Mouse (Mus musculus) small intestine, adult 2 months (tissue): Measurements from ENCODE around the gene Cdr2. TPM values are rescaled to one million over a fixed set of nuclear protein-coding genes. Genes with fewer than 3 reads are reported as not detected.
"Not testable (repeated sequence)": the region's sequence is repeated elsewhere in the genome, so short reads cannot be mapped to it uniquely, and the experiment has no call there.

Source experiments
- H3K27ac ChIP-seq: fragments of 200-500 bp; 2 replicates; pipeline ENCODE4 v1.5.1; 2012; ENCODE audit warnings: low read depth, low read length, control low read depth, inconsistent platforms; ENCODE audit not compliant: insufficient read depth
- H3K27me3 ChIP-seq: fragments of 200-500 bp; 2 replicates; pipeline ENCODE4 v1.6.1; 2012; ENCODE audit warnings: mild to moderate bottlenecking, moderate library complexity, low read length, inconsistent platforms; ENCODE audit not compliant: control insufficient read depth, insufficient read depth
- H3K36me3 ChIP-seq: fragments of 200-500 bp; 2 replicates; pipeline ENCODE4 v1.6.1; 2012; ENCODE audit warnings: mild to moderate bottlenecking, low read length, control low read depth, inconsistent platforms; ENCODE audit not compliant: control insufficient read depth, insufficient read depth
- H3K4me1 ChIP-seq: fragments of 200-500 bp; 2 replicates; pipeline ENCODE4 v1.6.1; 2012; ENCODE audit warnings: low read length, inconsistent platforms, mixed read lengths; ENCODE audit not compliant: control insufficient read depth, insufficient read depth, insufficient read length
- H3K4me3 ChIP-seq: fragments of 200-500 bp; 2 replicates; pipeline ENCODE4 v1.5.1; 2012; ENCODE audit warnings: low read depth, mild to moderate bottlenecking, control low read depth, inconsistent platforms, low read length, moderate library complexity
- CTCF ChIP-seq: fragments of 200-500 bp; IDR thresholded peaks from 2 replicates; pipeline ENCODE4 v1.5.1; 2012; ENCODE audit warnings: low read depth, mild to moderate bottlenecking, control low read depth, inconsistent platforms, low read length, moderate library complexity, mixed read lengths; ENCODE audit not compliant: insufficient replicate concordance, insufficient read length; ENCODE audit errors: extremely low read depth
- POLR2A ChIP-seq: fragments of 200-500 bp; IDR thresholded peaks from 2 replicates; pipeline ENCODE4 v1.6.1; 2012; ENCODE audit warnings: low read depth, mild to moderate bottlenecking, control low read depth, inconsistent platforms, low read length, moderate library complexity
- WGBS: fragments of 180-500 bp; shearing (Covaris S2); methylation state at CpG from one replicate; pipeline ENCODE4 v1.1.7; 2018; 5-methylcytosine and 5-hydroxymethylcytosine counted together
- polyA plus RNA-seq: library from polyadenylated mRNA; depleted of rRNA; stranded (reverse); fragments of >200 nt; gene quantifications from 2 replicates; pipeline ENCODE4 v1.2.3, GENCODE M21; 2012

Cdr2 gene
- polyA plus RNA-seq, 1 experiment: 51.7 TPM

DNA sequence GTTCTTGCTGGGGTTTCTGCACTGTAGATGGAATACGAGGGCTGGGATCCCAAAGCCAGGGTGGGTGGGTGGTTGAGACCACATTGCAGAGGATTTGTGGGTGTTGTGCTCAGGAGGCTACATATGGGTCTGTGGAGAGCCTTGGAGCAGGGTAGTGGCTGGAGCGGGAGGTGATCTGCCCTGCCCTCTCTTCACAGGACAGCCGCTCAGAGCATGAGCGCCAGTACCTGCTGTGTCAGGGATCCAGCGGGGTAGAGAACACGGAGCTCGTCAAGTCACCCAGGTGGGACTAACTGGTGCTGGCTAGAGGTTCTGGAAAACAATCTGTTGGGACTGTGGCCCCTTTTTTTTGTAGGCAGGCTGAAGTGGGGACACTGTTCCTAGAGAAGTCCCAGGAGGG lies 49.0 kb downstream of the Cdr2 start:
- H3K27me3 ChIP-seq: no peaks in the 10 kb centered on the region
- H3K27ac ChIP-seq: no peak overlapping the region
- 90% methylated on average over 7 of the region's 7 CpGs for WGBS
- TF ChIP-seq CTCF (no peak), POLR2A (no peak)
- H3K4me3 ChIP-seq: no peak overlapping the region
- H3K4me1 ChIP-seq: no peaks in the 10 kb centered on the region
- H3K36me3 ChIP-seq: peaks cover 68% of the 10 kb centered on the region

DNA sequence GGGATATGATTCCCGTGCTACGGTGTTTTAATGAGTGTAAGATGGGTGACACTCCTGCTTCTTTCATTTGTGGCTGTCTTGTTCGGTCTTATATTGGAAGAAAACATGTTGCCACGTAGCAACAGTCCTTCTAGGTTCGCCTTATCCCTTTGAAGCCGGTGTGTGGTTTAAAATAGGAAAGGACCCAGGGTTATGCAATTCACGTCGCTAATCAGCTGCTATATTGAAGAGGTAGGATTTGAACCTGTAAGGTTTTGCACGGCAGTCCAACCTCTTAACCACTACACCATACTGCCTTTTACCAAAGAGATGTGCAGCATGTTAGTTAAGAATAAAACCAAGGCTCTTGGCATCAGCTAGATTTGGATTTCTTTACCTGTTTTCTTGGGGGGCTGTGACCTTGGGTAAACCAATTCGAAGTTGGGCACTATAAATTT lies 63.6 kb downstream of the Cdr2 start:
- 2% methylated on average over 10 of the region's 10 CpGs for WGBS
- peak overlapping the region; percentile 52 for H3K27ac ChIP-seq
- no peak for TF ChIP-seq POLR2A
- peaks cover 2% of the 10 kb centered on the region; the same call in 1 of the 2 replicates for H3K36me3 ChIP-seq
- H3K4me1 ChIP-seq: no peaks in the 10 kb centered on the region
- H3K4me3 ChIP-seq: peak overlapping the region; percentile 91
- no peaks in the 10 kb centered on the region for H3K27me3 ChIP-seq

DNA sequence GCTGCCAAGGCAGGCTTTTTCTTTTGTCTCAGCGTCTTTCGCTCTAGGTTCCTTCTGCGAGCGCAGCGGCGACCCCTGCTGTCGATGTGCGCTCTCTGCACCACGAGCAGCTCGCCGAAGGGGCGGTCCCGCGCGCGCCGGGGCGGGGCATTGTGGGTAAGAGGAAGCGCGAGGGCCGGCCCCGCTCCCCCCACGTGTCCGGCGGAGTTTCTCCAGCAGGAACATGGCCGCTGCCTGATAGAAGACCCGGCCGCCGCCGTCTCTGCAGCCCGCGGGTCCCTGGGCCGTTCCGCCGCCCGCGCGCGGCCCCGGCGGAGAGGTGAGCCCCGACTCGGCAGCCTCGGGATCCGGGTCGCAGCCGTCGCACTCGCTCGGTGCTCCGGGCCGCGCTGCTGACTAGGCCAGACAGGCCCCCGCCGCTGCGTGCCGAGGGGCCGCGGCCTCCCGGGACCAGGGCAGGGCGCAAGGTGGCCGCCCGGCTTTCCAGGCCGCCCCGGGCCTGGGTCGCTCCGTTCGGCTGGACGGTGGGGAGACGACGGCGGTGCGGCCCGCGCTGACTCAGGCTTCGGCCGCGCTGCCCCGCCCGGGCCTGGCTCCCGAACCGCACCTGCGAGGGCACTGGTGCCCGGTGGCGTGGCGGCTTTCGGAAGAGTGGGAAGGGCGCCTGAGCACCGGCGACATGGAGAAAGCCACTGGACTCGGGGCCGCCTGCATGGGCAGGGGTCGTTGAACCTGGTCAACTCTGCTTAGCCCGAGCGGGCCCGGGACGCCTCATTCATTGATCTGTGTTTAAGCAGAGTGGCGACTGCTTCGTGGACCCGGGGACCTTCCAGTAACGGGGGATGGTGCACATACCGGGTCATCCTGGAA lies 64.3 kb downstream of the Cdr2 start, which contains the start of gene Polr3e:
TSS of gene Polr3e (plus strand) at position 153 of the 870 bp plus-strand sequence.
- Histone ChIP-seq H3K36me3 (peaks cover 1% of the 10 kb centered on the region; the same call in 1 of the 2 replicates), H3K27me3 (no peaks in the 10 kb centered on the region), H3K4me1 (no peaks in the 10 kb centered on the region), H3K27ac (peak within 1 kb of the TSS; percentile 52), H3K4me3 (peak within 1 kb of the TSS; percentile 91)
- under 1% methylated on average over 99 of the region's 102 CpGs for WGBS
- TF ChIP-seq POLR2A (0 out of 2 replicates have a peak, but pooled peaks have one; percentile 14), CTCF (peak; percentile 85)

DNA sequence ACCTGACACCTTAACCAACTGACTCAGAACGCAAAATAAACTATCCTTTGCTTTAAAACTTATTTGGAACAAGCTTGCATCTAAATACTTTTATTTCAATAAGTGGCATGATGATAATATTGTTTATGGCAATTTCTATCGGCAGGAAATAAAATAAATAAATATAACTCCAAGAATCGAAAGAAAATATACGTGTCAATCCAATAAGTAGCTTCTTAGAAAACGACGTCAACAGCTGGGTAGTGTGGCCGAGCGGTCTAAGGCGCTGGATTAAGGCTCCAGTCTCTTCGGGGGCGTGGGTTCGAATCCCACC lies 64.9 kb downstream of the Cdr2 start:
- Histone ChIP-seq H3K27me3 (no peaks in the 10 kb centered on the region), H3K36me3 (no peaks in the 10 kb centered on the region), H3K4me3 (peak overlapping the region; percentile 91; the same call in 1 of the 2 replicates), H3K4me1 (no peaks in the 10 kb centered on the region), H3K27ac (no peak overlapping the region)
- 3% methylated on average over 12 of the region's 12 CpGs for WGBS
- no peak for TF ChIP-seq CTCF
- TF ChIP-seq POLR2A: no peak

DNA sequence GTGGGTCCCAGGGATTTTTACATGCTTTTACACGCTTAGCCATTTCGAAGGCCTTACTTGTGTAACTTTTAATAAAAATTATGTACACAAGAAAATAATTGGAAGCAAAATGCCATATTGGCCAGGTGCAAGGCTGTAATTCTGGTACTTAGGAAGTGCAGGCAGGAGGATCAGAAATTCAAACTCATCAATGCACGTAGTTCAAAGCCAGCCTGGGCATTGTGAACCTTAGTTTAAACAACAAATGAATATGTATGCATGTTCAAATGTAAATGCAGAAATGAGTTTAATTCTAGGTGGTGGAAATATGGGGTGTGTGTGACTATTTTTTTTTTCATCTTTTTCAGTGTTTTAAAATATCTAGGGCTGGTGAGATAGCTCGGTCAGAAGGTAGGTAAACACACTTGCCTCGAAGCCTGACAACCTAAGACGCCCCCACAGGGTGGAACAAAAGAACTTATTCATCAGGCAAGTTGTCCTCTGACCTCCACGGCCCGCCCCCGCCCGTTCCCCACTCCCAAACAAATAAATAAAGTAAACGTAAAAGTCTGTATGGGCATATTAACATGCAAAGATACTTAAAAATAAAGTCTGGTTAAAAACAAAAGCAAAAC lies 65.7 kb downstream of the Cdr2 start:
- no peaks in the 10 kb centered on the region for H3K4me1 ChIP-seq
- TF ChIP-seq CTCF (no peak), POLR2A (no peak)
- WGBS: 35% methylated on average over 11 of the region's 11 CpGs
- H3K4me3 ChIP-seq: no peak overlapping the region
- no peak overlapping the region for H3K27ac ChIP-seq
- H3K27me3 ChIP-seq: no peaks in the 10 kb centered on the region
- no peaks in the 10 kb centered on the region for H3K36me3 ChIP-seq

DNA sequence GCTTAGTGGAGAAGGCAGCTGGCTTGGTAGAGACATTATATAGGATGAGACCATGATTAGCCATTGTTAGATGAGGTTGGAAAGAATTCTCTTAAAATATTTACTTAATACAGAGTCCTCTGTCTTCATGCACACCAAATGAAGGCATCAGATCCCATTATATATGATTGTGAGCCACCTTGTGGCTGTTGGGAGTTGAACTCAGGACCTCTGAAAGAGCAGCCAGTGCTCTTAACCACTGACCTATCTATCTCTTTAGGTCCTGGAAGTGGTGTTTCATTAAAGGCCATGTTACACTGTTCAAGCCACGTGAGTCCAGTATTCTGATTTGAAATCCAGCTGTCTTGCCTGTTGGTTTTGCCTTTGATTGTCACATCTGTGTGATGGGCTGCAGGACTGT lies 68.8 kb downstream of the Cdr2 start:
- Histone ChIP-seq H3K27me3 (no peaks in the 10 kb centered on the region), H3K27ac (no peak overlapping the region), H3K4me1 (no peaks in the 10 kb centered on the region), H3K36me3 (no peaks in the 10 kb centered on the region), H3K4me3 (no peak overlapping the region)
- WGBS: 37% methylated on average over 1 of the region's 1 CpGs
- TF ChIP-seq POLR2A (no peak), CTCF (no peak)

DNA sequence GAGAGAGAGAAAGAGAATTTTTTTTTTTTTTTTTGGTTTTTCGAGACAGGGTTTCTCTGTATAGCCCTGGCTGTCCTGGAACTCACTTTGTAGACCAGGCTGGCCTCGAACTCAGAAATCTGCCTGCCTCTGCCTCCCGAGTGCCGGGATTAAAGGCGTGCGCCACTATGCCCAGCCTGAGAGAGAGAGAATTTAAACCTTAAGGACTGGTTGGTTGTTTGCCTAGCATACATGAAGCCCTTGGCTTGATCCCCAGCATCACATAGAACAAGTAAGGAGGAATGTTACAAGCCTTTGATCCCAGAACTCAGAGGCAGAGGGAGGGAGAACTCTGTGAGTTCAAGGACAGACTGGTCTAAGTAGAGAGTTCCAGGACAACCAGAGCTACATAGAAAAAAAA lies 70.8 kb downstream of the Cdr2 start:
- H3K27ac ChIP-seq, H3K27me3 ChIP-seq, H3K4me3 ChIP-seq, H3K36me3 ChIP-seq, H3K4me1 ChIP-seq: not testable (repeated sequence)
- 84% methylated on average over 6 of the region's 6 CpGs for WGBS

DNA sequence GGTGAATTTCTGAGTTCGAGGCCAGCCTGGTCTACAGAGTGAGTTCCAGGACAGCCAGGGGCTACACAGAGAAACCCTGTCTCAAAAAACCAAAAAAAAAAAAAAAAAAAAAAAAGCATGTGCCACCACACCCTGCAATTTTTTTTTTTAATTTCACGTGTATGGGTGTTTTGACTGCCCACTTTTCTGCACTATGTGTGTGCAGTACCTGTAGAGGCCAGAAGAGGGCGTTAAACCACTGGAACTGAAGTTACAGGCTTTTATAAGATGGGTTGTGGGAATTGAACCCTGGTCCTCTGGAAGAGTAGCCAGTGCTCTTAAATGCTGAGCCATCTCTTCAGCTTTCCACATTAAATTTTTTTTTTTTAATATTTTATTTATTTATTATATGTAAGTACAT lies 71.9 kb downstream of the Cdr2 start:
- 71% methylated on average over 3 of the region's 3 CpGs for WGBS
- not testable (repeated sequence) for H3K36me3 ChIP-seq

More for the DNA sequence above, 71.9 kb downstream of the Cdr2 start:
- not testable (repeated sequence) for H3K27ac ChIP-seq, H3K27me3 ChIP-seq, H3K4me1 ChIP-seq, H3K4me3 ChIP-seq
